Mouse (Mus musculus) cerebellum, adult 8-10 months (tissue): Measurements from ENCODE around the gene Bcor.

Experiments
- DNase-seq: peaks from one replicate; pipeline ENCODE4 v3.0.0; 2022

The Bcor gene

DNA sequence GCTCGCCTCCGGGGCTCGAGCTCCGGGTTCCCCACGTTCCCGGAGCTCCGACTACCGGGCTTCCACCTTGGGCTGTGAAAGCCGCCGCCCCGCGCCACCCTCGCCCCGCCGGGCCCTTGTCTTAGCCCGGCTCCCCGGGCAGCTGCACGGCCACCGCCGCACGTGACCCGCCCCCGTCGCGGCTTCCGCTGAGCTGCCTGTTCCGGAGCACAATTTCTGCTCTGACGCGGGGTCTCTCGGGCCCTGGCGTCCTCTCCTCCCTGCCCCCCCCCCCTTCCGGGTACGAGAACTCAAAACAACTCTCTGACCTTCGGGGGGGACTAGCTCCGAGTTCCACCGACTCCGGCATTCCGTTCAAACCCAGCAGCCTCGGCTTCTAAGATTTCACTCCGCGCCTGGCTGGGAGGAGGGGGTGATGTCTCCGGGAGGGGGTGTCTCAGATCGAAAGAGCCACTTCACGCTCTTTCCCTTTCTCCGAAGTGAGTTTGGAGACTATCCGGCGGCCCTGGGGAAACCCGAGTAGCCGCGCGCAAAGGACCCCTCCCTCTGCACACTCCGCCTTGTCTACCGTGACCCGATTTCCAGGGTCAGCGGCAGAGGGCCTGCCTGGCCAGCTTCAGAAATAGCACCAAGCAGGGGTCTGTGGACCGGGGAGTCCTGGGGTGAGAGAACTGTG, at the start of gene Bcor:
Bcor (minus strand) TSS at position 375 of the 676 bp plus-strand sequence.
- DNase-seq = no peak

- no peak for DNase-seq
Observed at GRCm38 (mm10) chrX:12202951-12203350, 42.8 kb upstream of the Bcor start.

DNA sequence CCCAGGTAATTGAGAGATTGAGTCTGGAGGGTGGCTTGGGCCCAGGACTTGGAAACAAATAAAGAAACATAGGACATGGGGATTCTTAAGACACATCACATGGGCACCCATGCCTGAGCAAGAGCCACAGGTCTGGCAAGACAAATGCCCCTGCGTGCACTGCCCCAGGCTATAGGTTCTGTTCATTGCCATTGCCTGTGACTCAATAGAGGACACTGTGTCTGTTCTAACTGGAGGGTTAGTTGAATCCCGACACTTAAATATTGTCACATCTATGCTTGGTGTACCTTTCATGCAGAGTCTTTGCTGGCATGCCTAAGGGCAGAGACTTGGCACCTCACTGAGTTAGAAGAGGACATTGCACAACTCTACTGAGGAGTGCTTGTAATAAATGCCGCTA, 41.0 kb upstream of the Bcor start:
- DNase-seq = no peak

DNA sequence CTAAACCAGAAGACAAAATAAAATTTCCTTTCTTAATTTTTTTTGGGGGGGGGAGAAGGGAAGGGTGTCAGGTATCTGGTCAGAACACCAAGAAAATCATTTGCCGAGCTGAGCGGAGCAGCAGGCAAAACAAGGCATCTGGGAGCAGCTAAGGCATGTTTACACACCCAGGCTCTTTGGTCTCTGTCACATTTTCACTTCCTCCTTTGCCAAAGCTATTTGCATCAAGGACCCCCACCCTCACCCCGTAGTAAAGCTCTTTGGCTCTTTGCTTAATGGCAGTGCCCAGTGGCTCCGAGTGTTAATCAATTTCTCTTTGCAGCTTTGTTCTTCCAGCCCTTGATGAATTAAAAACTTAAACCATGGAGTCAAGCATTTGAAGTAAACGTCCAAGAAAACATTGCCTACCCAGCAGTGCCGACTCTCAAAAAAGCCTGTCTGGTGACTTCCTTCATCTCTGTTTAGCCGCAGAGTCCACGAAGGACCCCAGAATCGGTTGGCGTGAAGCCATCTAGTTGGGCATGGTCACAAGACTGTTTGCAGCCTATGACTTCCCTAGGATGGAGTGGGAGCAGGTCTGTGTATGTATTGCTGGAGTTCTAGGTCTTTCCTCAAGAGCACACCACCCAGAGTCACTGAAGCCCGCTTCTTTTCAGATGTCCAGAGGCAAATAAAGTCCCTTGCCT, 35.2 kb upstream of the Bcor start:
- no peak for DNase-seq

DNA sequence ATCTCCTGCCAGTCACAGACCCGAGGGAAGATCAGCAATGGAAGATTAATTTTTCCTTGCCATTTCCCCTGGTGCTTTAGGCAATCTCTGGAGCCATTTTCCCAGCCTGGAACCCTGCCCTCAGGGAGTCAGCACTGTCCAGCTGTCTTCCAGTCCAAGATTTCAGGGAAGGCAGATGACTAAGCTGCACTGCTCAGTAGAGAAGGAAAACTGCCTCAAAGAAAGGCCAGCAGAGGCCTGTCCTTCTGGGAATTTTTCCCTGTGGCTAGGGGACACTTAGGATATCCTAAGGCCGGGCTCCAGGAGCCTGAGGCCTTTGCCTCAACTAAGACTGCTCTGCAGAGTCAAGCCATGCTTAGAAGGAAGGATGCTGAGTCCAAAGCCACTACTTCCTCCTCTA, 32.2 kb upstream of the Bcor start:
- DNase-seq = no peak

DNA sequence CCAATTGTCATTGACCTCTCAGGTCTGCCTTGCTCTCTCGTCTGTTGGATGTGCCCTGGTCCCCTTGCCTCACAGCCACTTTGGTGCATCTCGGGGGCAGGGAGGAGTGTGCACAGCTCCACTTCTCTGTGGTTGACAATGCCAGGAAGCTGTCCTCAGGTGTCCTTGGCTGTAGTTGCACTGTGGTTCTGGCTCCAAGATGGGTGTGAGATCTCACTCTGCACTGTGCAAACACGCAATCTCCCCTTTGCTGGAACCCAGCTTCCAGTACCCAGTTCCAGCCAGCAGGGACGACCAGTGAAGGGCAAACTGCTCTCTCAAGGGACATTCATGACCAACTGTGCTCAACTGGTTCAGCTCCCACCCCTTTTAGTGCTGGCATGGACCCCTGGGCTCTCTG, 29.4 kb upstream of the Bcor start:
- DNase-seq = no peak

- no peak for DNase-seq
Observed at GRCm38 (mm10) chrX:12175198-12175960, 15.2 kb upstream of the Bcor start.

DNA sequence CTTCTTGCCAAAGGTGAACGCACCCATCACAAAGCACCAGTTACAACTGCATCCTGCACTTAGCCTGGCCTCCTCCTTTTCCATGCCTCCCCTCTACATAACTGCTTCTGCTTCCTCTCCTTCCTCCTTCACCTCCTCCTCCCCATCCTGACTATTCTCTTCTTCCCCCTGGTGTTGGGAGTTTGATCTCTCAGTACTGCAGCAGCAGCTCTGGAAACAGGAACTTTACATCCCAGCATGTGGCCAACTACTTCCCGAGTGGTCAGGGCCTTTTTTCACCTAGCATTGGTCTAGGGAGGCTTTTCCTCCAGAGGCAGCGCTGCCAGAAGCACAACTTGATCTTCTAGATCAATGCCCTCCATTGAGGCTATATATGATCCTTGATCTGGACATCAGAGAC, 10.0 kb upstream of the Bcor start:
- DNase-seq = no peak

GRCm38 (mm10) chrX:12164591-12165529, 4.7 kb upstream of the Bcor start:
- DNase-seq = no peak

DNA sequence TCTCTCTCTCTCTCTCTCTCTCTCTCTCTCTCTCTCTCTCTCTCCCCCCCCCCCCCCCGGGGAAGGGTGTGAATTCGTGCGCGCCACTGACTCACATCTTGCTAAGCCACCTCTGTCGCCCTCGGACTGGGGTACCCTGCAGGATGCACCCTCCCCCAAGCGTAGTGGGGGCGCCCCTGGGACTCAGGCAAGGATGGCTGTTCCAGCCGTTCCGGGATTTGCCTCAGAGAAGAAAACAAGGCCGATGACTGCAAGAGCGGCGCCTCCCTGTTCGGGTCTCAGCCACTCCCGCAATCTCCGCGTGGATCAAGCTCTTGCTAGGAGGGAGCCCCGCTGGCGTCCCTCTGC, 647 bp downstream of the Bcor start:
- DNase-seq = no peak

- DNase-seq = no peak
Observed at GRCm38 (mm10) chrX:12158821-12159533, 1.2 kb downstream of the Bcor start.

- no peak for DNase-seq
Observed at GRCm38 (mm10) chrX:12158244-12158820, 1.8 kb downstream of the Bcor start.

DNA sequence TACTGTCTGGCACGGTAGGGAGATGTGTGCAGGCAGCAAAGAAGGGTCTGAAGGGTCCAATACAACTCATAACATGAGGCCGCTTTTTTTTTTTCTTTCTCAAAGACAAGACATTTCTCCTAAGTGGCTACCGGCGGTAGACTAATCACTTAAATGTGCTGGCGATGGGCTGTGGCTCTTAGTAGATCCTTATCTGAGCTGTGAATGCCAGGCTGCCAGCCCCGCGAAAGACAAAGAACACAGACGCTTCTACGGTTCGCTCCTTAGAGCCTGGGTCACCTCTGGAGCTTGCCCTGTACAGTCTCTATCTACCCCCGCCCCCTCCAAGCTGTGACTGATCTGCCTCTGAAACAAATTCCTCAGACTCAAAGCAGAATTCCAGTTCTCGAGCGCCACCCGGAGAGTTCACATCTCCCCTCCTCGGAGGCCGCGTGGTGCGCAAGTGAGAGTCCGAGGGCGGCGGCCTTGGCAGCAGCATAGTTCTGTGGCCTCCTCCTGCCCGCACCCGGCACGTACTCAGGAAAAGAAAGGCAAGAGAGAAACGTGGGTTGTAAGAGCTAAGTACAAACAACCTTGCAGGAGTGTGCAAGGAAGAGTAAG, 2.7 kb downstream of the Bcor start:
- DNase-seq = no peak

GRCm38 (mm10) chrX:12155842-12156291, 4.3 kb downstream of the Bcor start:
- no peak for DNase-seq

GRCm38 (mm10) chrX:12155068-12155840, 4.9 kb downstream of the Bcor start:
- no peak for DNase-seq

DNA sequence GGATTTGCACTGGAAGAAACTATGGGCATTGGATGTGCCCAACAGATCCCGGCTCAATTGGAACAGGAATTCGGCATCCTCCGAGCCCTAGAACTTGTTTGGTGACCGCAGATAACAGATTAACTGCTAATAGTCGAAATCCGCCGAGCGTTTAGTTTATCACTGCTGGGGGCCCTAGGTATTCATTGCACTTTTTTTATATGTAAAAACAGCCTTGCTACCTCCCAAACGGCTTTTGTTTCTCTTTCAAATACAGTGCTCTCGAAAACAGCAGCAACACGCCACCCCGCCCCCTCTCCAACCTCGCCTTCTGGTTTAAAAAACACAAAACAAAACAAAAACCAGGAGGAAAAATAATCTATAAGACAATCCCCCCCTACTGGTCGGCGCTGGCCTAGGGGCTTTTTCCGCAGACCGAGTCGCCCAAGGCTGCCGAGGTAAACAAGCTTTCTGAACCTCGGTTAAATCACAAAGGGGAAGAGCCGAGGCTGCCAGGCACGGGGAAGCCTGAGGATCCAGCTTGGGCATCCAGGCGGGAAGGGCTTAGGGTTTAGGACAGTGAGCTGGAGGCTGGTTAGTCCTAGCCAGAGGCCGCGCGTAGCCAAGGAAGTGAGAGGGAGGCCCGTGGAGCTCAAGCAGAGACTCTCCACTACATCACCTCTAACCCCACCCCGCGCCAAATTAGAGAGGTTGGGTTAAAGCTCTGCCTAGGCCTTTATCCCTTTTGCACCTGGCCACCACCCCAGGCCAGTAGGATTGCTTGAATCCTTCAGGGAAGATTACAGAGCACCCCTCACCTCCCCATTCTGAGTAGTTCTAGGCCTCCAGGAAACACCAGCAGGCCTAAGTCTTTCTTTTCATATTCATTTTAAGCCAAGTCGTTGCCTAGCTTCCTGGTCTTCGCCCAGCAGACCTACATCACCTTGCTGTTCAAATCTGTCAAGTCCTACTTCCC, 6.7 kb downstream of the Bcor start:
- no peak for DNase-seq

DNA sequence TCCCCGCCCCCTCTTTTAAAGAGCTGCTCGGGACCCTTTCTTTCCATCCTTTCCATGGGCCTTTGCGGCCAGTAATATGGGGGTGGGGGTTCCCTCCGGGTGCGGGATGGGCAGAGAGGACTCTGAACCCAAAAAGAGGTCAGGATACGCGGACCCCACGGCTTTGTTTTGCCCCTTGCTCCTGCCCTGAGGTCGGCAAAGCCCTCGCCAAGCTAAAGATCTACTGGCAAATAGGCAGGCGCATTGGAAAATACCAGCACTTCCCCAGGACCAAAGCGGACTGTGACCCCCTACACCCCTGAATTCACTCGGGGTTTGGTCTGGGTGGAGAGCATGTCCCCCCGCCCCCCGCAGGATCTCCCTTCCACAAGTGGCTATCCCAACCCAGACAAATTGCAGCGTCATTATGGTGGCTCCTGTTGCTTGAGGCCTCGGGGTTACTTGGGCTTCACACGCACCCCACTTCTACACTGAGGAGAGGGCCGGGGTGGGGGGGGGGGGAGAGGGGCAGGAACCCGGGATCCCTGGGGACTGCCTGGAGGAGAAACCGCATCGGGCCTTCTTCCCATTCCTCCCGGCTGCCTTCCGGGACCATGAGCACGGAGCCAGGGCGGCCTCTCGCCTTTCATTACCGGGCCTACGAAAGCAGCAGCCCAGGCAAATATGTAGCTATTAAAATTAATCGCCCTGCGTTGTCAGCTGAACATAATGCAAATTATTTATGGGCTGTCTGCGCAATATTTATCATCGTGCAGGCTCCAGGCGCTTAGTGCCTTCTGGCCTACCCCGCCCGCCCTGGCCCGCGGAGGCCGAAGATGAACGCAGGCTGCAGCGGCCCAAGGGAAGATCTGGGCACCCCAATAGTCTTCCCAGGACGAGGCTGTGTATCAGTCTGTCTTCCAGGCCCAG, 7.9 kb downstream of the Bcor start:
- DNase-seq = no peak
